Mouse (Mus musculus) embryo, embryonic 11 days (tissue): ENCODE data around the gene Ptch1.

Source experiments
- DNase-seq: peaks from one replicate; pipeline ENCODE4 v3.0.0-alpha.2; 2015

Ptch1 gene

GRCm38 (mm10) chr13:63486791-63487706 lies 86.3 kb downstream of the Ptch1 start:
- peak; percentile 69 for DNase-seq

- DNase-seq, result no peak
Observed at GRCm38 (mm10) chr13:63475356-63475755, 98.0 kb downstream of the Ptch1 start.
